Mouse (Mus musculus) CH12.LX (cell line): Measurements from ENCODE around the gene Smlr1. TPM values are rescaled to one million over a fixed set of nuclear protein-coding genes. Genes with fewer than 3 reads are reported as not detected.

ENCODE experiments used
- DNase-seq: peaks from one replicate; pipeline ENCODE4 v3.0.0-alpha.2; 2013; ENCODE audit errors: extremely low read depth
- H3K27ac ChIP-seq: 2 replicates; pipeline ENCODE4 v1.5.1; 2012; ENCODE audit warnings: low read depth, mild to moderate bottlenecking, control low read depth, moderate library complexity; ENCODE audit not compliant: insufficient read depth
- H3K27me3 ChIP-seq: replicated peaks from 2 replicates; pipeline ENCODE3; 2012; ENCODE audit warnings: inconsistent platforms
- H3K36me3 ChIP-seq, 2 experiments: replicated peaks in 1 of 2; 2 replicates each; pipeline versions ENCODE3 to v1.6.1; 2012; ENCODE audit warnings: inconsistent platforms in 1 of 2, low read length in 1 of 2, mild to moderate bottlenecking in 1 of 2, mixed read lengths in 1 of 2, moderate library complexity in 1 of 2; ENCODE audit not compliant: control insufficient read depth in 1 of 2, insufficient read depth in 1 of 2
- H3K4me1 ChIP-seq, 2 experiments: 2 replicates each; pipeline ENCODE4 v1.6.1; 2012; ENCODE audit warnings: inconsistent platforms in 1 of 2, moderate library complexity in 1 of 2; ENCODE audit not compliant: insufficient read depth in 2 of 2, control insufficient read depth in 1 of 2
- H3K4me2 ChIP-seq: 2 replicates; pipeline ENCODE4 v1.6.1; 2012; ENCODE audit warnings: low read depth, mild to moderate bottlenecking, control low read depth; ENCODE audit not compliant: poor library complexity, insufficient read depth, severe bottlenecking
- H3K4me3 ChIP-seq, 3 experiments: fragments of 150-350 bp in 1 of 3; sonication (generic) in 1 of 3; replicated peaks in 1 of 3; 2 replicates each; pipeline versions ENCODE3 to v1.5.1; 2011 to 2012; ENCODE audit warnings: low read depth in 2 of 3, low read length in 2 of 3, mild to moderate bottlenecking in 2 of 3, moderate library complexity in 2 of 3, control low read depth in 1 of 3, improper control_type of control experiment in 1 of 3, inconsistent platforms in 1 of 3, mixed read lengths in 1 of 3; ENCODE audit not compliant: poor library complexity in 1 of 3
- H3K79me2 ChIP-seq: replicated peaks from 2 replicates; pipeline ENCODE4 v1.6.1; 2012; ENCODE audit warnings: mild to moderate bottlenecking, moderate library complexity; ENCODE audit not compliant: control insufficient read depth, poor library complexity, insufficient read depth, severe bottlenecking; ENCODE audit errors: extremely low read depth
- H3K9ac ChIP-seq: 2 replicates; pipeline ENCODE4 v1.6.1; 2012; ENCODE audit warnings: low read depth, mild to moderate bottlenecking, control low read depth, moderate library complexity; ENCODE audit not compliant: insufficient read depth
- H3K9me3 ChIP-seq: replicated peaks from 2 replicates; pipeline ENCODE3; 2012; ENCODE audit warnings: low read length, inconsistent platforms, mixed read lengths
- BHLHE40 ChIP-seq: IDR thresholded peaks from 2 replicates; pipeline ENCODE4 v1.6.1; 2011; ENCODE audit warnings: mild to moderate bottlenecking, low read depth, low read length, improper control_type of control experiment
- CHD1 ChIP-seq: IDR thresholded peaks from 2 replicates; pipeline ENCODE4 v1.6.1; 2012; ENCODE audit warnings: low read depth, low read length, improper control_type of control experiment, inconsistent platforms
- E2F4 ChIP-seq: IDR thresholded peaks from 2 replicates; pipeline ENCODE4 v1.6.1; 2011; ENCODE audit warnings: low read depth, low read length, improper control_type of control experiment; ENCODE audit not compliant: insufficient replicate concordance
- ELF1 ChIP-seq: IDR thresholded peaks from 2 replicates; pipeline ENCODE4 v1.6.1; 2014; ENCODE audit warnings: low read depth, mild to moderate bottlenecking, inconsistent platforms, low read length, improper control_type of control experiment
- EP300 ChIP-seq: IDR thresholded peaks from 2 replicates; pipeline ENCODE4 v1.6.1; 2011; ENCODE audit warnings: low read length, improper control_type of control experiment
- JUN ChIP-seq: IDR thresholded peaks from 2 replicates; pipeline ENCODE4 v1.6.1; 2011; ENCODE audit warnings: low read depth, mild to moderate bottlenecking, low read length, improper control_type of control experiment, moderate library complexity; ENCODE audit not compliant: insufficient read depth
- JUND ChIP-seq: conservative IDR thresholded peaks from 2 replicates; pipeline ENCODE4 v1.6.1; 2011; ENCODE audit warnings: low read depth, low read length, improper control_type of control experiment
- KAT2A ChIP-seq: IDR thresholded peaks from 2 replicates; pipeline ENCODE4 v1.6.1; 2012; ENCODE audit warnings: low read length, improper control_type of control experiment, inconsistent platforms; ENCODE audit not compliant: insufficient replicate concordance
- MAFK ChIP-seq: IDR thresholded peaks from 2 replicates; pipeline ENCODE4 v1.6.1; 2011; ENCODE audit warnings: low read length, improper control_type of control experiment; ENCODE audit not compliant: insufficient replicate concordance
- MAX ChIP-seq: IDR thresholded peaks from 2 replicates; pipeline ENCODE4 v1.6.1; 2011; ENCODE audit warnings: low read length, improper control_type of control experiment
- MAZ ChIP-seq: IDR thresholded peaks from 2 replicates; pipeline ENCODE4 v1.6.1; 2012; ENCODE audit warnings: low read depth, mild to moderate bottlenecking, inconsistent platforms, low read length, improper control_type of control experiment, moderate library complexity
- MEF2A ChIP-seq: IDR thresholded peaks from 2 replicates; pipeline ENCODE4 v1.6.1; 2014; ENCODE audit warnings: low read depth, mild to moderate bottlenecking, inconsistent platforms, low read length, improper control_type of control experiment, borderline replicate concordance
- MXI1 ChIP-seq: IDR thresholded peaks from 2 replicates; pipeline ENCODE4 v1.6.1; 2011; ENCODE audit warnings: mild to moderate bottlenecking, low read depth, low read length, improper control_type of control experiment
- MYC ChIP-seq: IDR thresholded peaks from 2 replicates; pipeline ENCODE4 v1.6.1; 2011; ENCODE audit warnings: low read depth, mild to moderate bottlenecking, improper control_type of control experiment, low read length
- PAX5 ChIP-seq: IDR thresholded peaks from 2 replicates; pipeline ENCODE4 v1.6.1; 2012; ENCODE audit warnings: low read length, inconsistent platforms, mixed read lengths
- POLR2A ChIP-seq: IDR thresholded peaks from 2 replicates; pipeline ENCODE4 v1.6.1; 2011; ENCODE audit warnings: low read depth, mild to moderate bottlenecking, improper control_type of control experiment, low read length
- SMC3 ChIP-seq: IDR thresholded peaks from 2 replicates; pipeline ENCODE4 v1.6.1; 2011; ENCODE audit warnings: low read depth, low read length, improper control_type of control experiment
- UBTF ChIP-seq: IDR thresholded peaks from 2 replicates; pipeline ENCODE4 v1.6.1; 2012; ENCODE audit warnings: low read depth, mild to moderate bottlenecking, inconsistent platforms, low read length, improper control_type of control experiment, moderate library complexity
- USF1 ChIP-seq: IDR thresholded peaks from 2 replicates; pipeline ENCODE4 v1.6.1; 2014; ENCODE audit warnings: low read depth, mild to moderate bottlenecking, inconsistent platforms, low read length, improper control_type of control experiment
- ZC3H11A ChIP-seq: IDR thresholded peaks from 2 replicates; pipeline ENCODE4 v1.6.1; 2012; ENCODE audit warnings: low read depth, mild to moderate bottlenecking, inconsistent platforms, low read length, improper control_type of control experiment
- ZKSCAN1 ChIP-seq: IDR thresholded peaks from 2 replicates; pipeline ENCODE4 v1.6.1; 2012; ENCODE audit warnings: low read depth, inconsistent platforms, low read length, improper control_type of control experiment, borderline replicate concordance
- dilution Hi-C: fragments of 300-500 bp; cut with MboI; formaldehyde crosslinking; loops from 2 replicates; pipeline ENCODE4 v1.14.3; 2020; ENCODE audit warnings: low sequenced_read_pairs; ENCODE audit not compliant: extremely low pct_unique_long_range_greater_than_20kb, extremely low pct_ligation_motif_present
- in situ Hi-C: fragments of 300-500 bp; cut with MboI; formaldehyde crosslinking; loops from 3 replicates; pipeline ENCODE4 v1.14.3; 2019; ENCODE audit warnings: low sequenced_read_pairs, low pct_ligation_motif_present, low pct_unique_long_range_greater_than_20kb, mixed read lengths
- polyA plus RNA-seq: library from polyadenylated mRNA; unstranded; fragments of >175 nt; gene quantifications from 2 replicates; pipeline ENCODE4 v1.2.1, GENCODE M21; 2012; ENCODE audit warnings: low read depth; ENCODE audit not compliant: insufficient read length
- total RNA-seq, 2 experiments: library from RNA; depleted of rRNA; stranded (reverse); fragments of 300-350 nt in 1 of 2; fragments of >200 nt in 1 of 2; gene quantifications; 2 replicates each; pipeline ENCODE4 v1.2.3; 2012 to 2014

Gene Smlr1
- total and polyA plus RNA-seq, 3 experiments: not detected

- H3K9me3 ChIP-seq: no peaks in the 10 kb centered on the region
- TF ChIP-seq ZC3H11A: no peak
- no peak for TF ChIP-seq POLR2A
- no peak for TF ChIP-seq KAT2A
- no peak for TF ChIP-seq MYC
- no peak for TF ChIP-seq PAX5
- TF ChIP-seq MAFK: no peak
- TF ChIP-seq UBTF: no peak
Measured at GRCm38 (mm10) chr10:25580066-25580465, 44.0 kb upstream of the Smlr1 start.

DNA sequence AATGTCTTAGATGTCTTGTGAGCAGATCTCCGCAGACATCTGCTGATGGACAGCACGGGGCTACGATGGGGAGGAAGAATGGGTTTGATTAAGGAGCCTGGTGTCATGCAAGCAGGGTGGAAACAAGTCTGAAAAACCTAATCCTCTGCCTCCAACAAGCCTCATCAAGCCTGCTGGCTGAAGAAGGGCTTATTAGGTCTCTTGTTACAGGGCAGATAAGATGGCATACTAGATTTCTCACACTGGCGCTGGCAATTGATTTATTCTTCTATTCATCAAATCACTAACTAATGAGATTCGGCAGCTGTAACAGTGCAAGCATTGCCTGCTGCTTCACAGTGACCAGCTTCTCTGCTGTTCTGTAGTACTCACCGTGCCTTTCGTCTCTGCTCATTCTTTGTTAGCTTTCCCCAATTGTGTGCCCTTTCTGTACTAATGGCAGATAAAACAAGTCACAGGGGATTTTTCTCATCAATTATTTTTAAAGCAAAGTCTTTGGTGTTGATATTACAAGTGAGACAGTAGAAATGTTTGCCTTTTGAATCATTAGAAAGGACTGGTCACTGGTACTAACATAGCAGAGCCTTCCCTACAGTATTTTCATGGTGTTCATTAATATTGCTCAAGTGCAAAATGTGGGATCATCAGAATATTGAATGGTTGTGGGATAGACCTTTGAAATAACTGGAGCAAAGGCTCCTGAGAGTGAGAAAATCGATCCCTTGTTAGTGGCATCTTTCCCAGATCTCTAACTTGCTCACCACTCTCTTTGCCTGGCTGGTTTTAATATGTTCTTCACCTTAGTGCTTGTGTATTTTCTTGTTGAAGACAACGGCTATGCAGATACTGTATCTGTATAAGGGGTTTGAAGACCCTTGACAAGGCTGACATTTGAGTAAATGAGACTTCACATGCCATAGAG, 35.5 kb upstream of the Smlr1 start:
- Histone ChIP-seq H3K27ac (no peak overlapping the region), H3K4me3 (no peak overlapping the region), H3K36me3 (no peaks in the 10 kb centered on the region), H3K27me3 (no peaks in the 10 kb centered on the region), H3K9ac (no peak overlapping the region), H3K79me2 (no peaks in the 10 kb centered on the region), H3K4me1 (no peaks in the 10 kb centered on the region), H3K4me2 (no peak overlapping the region), H3K9me3 (no peaks in the 10 kb centered on the region)
- in situ Hi-C loops: no loop called here
- TF ChIP-seq CHD1 (no peak), KAT2A (no peak), EP300 (no peak), E2F4 (no peak), JUN (no peak), MYC (no peak), UBTF (no peak), BHLHE40 (no peak), PAX5 (no peak), ELF1 (no peak), SMC3 (no peak), MXI1 (no peak), ZKSCAN1 (no peak), MAZ (no peak), MEF2A (no peak), MAX (no peak), USF1 (no peak), JUND (no peak)
- no peak for DNase-seq
- dilution Hi-C loops: no loop called here

More at GRCm38 (mm10) chr10:25580066-25580465, 44.0 kb upstream of the Smlr1 start:
- H3K36me3 ChIP-seq: no peaks in the 10 kb centered on the region
- H3K9ac ChIP-seq: no peak overlapping the region
- H3K27me3 ChIP-seq: no peaks in the 10 kb centered on the region
- no peaks in the 10 kb centered on the region for H3K4me1 ChIP-seq
- H3K4me3 ChIP-seq: no peak overlapping the region
- H3K27ac ChIP-seq: no peak overlapping the region
- no peak for DNase-seq
- no peak overlapping the region for H3K4me2 ChIP-seq
- in situ Hi-C loops (no loop called here), dilution Hi-C loops (no loop called here)
- no peaks in the 10 kb centered on the region for H3K79me2 ChIP-seq
